Mouse (Mus musculus) liver, adult (tissue): Measurements from ENCODE around the gene Fam213a.
A peak's percentile ranks its signal among the peaks of the same experiment; 100 is the strongest.

ENCODE experiments used
- GATA4 ChIP-seq: IDR thresholded peaks from 2 replicates; pipeline ENCODE4 v1.6.1; 2014; ENCODE audit warnings: mild to moderate bottlenecking, low read length; ENCODE audit not compliant: insufficient replicate concordance

Gene Fam213a

DNA sequence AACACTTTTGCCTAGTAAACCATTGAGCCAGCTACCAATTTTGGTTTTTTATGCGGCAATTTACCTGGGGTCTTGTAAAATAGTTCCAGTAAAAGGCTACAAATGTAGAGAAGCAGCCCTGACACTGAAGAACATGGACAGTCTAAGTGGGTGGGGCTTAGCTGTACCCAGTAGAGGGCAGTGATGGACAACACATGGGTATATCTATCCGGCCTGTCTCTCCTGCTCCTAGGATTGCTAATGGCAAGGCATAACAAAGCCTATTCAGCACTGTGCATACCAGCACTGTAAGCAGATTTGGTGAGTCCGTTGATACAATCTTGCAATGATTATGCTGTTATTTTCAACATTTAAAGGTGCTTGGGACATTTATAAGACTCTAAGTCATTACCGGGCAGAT is 34.6 kb downstream of the Fam213a start:
- TF ChIP-seq GATA4 = no peak

DNA sequence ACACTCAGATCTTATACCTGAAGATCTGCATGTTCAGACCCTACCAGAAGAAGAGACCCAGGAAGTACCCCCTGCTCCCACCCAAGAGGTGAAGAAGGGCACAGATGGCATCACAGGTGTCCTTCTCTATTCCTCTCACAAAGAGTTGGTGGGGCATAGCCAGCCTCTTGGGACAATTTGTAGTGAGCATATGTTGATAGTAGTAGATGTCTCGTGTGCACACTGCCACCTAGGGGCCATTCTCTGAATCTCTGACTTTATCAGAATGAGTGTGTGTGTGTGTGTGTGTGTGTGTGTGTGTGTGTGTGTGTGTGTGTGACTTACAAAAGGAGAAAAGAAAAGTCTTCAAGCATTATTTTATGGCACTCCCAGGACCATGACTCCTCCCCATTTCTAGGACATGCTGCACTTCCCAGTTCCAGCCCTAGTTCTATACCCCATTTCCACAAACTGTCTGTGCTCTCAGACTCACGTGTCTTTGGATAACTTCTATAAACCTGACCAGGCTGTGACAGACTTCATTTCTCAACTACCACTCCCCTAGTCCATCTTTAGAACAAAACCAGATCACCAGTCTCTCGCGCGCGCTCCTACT is 38.4 kb downstream of the Fam213a start:
- no peak; the same call in 1 of the 2 replicates for TF ChIP-seq GATA4

DNA sequence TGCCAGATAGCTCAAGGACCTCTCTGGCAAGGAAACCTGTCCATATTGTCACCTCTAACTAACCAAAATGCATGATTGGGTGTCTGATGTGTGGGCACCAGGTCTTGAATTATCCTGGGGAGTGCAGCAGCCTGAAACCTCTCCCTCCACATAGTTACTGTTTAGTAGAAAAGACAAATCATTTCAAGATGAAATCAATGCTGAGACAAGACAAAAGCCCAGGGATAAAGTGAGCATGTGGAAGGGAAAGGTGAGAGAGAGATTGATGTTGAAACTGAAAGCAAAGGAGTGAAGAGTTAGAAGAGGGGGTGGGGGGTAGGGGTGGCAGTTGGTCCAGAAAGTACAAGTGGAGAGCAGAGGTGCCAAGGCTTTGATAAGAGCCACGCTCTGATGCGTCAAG is 45.5 kb downstream of the Fam213a start:
- no peak for TF ChIP-seq GATA4

DNA sequence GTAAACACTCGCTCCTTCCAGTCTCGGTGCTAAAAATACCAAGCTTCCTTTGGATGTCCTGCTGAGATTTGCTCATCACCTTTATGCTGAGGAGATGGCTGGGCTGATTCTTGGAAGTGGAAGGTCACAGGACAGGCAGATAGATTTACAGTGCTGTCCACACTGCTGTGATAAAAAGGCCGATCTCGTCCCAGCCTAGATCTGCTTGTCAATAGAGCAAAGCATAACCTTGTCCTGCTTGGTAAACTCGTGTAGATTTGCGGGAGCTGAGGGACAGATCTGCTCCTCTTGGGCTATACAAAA is 46.0 kb downstream of the Fam213a start:
- TF ChIP-seq GATA4 = no peak

DNA sequence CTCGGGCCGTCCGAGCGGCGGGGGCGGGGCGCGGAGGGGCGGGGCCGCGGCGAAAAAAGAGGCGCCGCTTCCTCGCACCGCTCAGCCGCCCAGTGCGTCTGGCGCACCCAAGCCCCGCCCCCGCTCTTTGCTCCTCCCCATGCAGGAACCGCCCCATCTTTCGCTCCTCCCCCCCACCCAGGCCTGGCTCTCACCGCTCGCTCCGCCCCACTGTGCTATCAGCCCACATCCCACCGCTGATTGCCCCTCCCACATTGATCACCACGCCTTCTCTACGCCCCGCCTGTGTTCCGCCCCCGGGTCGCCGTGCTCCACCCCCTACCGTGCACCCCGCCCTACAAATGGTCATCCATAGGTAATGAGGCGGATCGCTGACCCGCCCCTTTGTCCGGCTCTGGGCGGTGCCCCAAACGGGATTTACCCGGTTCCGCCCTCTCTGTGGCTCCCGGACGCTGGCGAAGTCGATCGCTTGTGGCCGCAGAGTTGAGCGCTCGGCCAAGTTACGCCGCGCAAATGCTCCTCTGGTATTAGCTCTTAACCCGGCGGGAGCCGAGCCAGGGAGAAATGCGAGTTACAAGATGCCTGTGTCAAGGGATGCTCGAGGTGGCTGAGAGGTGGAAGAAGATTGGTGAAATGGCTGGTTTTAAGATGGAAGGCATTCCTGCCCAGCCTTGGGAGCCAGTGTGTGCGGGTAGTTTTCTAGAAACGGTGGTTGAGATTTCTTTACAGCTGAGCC is 46.6 kb downstream of the Fam213a start:
- TF ChIP-seq GATA4 = peak; percentile 83; the same call in 1 of the 2 replicates

DNA sequence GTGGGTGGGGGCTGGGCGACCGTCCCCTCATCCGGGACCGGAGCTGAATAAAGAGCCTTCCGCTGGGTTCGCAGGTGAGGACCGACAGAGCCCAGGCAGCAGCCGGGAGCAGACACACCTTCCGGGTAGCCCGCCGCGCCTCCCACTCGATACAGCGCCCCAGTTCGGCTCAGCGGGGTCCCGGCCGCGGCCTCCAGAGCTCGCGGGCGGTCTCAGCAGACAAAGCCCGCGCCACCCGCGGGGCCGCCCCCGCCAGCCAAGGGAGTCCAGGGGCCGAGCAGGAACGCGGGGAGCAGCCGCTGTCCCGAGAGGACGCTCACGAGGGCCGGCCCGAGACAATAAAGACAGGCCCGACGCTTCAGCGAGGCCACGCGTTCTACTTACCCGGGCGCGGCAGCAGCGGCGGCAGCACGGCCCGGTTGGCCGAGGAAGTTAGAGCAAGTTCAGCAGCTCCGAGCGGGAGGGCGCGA is 47.2 kb downstream of the Fam213a start, which contains the start of gene Tspan14:
TSS of gene Tspan14 (minus strand) at position 416 of the 470 bp plus-strand sequence.
- TF ChIP-seq GATA4 = no peak

DNA sequence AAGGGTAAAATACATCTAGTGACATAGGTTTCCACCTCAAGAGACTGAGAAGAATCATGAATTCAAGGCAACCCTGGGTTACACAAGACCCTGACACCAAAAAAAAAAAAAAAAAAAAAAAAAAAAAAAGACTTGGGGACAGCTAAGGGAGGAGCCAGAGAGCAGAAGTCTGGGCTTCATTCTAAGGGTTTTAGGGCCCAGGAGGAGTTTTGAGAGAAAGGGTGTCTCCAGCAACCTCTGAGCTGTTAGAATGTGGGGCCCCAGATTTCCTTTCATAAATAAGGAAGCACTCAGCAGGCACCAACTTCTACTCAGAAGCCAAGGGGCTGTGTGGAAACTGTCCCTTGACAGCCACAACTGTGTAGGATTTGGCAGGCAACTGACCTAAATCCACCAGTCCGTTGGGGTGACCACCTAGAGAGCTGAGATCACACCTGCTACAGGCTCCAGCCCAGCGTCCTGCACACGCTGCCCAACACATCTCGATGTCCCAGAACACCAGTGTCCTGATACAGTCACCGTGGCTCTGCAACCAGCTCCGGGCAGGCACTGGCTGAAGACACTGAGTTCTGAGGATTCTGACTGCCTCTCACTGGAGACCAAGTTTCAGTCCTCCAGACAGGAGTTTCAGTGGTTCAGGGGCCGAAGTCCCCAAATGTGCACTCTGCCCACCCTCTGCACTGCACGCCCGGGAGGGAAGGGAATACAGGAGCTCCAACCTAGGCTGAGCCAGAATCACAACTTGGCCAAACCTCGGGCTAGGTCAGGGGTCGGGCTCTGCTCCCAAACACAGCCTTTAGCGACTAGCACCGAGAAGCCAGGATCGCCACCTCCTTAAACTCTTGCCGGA is 47.9 kb downstream of the Fam213a start:
- no peak for TF ChIP-seq GATA4

DNA sequence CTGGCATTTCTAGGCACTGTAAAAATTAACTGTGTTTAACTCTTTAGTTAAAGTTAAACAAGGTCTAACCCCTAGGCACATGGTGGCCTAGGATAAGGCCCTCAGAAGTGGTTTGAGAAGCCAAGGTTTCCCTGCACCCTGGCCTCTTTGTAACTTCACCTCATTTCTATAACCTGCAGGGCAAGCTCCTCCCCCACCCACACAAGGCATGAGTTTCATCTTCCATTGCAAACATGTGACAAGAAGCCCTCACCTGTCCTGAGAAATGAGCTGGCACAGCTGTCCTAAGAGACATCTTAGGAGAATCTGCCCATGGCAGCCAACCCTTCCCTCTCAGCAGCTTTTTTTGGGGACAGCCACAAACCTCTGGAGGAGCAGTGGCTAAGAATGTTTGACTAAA is 48.7 kb downstream of the Fam213a start:
- no peak for TF ChIP-seq GATA4

DNA sequence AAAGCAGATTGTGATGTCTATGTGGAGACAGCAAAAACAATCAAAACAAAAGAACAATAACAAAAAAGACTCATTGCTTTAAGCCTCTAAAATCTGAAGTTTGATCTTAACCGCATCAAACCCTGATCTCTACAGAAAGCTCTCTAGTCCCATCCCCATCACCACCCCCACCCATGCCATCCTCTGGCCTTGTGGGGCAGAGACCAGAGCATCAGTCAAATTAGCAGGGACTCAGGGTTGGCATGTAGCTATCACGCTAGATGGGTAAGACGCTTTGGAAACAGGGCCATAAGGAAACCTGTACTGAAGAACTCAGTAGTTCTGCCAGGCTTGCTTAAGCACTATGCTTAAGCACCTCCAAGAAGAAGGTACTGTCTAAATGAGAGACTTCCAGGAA is 49.4 kb downstream of the Fam213a start:
- no peak for TF ChIP-seq GATA4

DNA sequence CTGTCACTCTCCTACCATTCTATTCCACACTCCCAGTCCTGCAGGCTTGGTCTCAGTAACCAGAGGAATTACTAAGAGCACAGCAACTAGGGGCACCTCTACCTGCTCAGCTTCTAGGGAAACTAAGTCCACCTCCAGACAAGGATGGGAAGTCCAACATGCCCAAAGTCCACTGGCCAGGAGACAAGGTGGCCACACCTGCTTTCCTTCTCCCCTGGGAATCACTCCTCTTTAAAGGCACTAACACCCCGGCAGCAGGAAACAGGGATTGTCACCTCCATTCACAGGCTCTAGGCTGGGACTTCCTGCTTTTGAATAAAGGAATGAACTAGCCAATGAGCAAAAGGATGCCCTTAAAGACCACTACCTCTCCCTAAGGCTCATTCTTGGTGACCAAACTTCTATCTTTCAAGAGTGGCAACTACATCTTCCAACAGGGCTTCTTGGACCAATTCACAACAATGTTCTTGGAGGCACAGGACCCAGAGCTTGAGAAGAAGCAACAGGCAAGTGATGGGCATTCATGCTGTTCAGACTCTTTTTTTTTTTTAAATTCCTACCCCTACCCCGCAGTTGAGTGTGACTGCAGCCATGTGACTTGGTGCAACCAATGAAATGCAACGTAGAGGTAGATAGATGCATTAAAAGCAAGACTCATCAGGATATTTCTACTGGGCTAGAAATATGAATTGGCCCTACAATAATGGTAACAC is 49.9 kb downstream of the Fam213a start:
- TF ChIP-seq GATA4 = no peak

DNA sequence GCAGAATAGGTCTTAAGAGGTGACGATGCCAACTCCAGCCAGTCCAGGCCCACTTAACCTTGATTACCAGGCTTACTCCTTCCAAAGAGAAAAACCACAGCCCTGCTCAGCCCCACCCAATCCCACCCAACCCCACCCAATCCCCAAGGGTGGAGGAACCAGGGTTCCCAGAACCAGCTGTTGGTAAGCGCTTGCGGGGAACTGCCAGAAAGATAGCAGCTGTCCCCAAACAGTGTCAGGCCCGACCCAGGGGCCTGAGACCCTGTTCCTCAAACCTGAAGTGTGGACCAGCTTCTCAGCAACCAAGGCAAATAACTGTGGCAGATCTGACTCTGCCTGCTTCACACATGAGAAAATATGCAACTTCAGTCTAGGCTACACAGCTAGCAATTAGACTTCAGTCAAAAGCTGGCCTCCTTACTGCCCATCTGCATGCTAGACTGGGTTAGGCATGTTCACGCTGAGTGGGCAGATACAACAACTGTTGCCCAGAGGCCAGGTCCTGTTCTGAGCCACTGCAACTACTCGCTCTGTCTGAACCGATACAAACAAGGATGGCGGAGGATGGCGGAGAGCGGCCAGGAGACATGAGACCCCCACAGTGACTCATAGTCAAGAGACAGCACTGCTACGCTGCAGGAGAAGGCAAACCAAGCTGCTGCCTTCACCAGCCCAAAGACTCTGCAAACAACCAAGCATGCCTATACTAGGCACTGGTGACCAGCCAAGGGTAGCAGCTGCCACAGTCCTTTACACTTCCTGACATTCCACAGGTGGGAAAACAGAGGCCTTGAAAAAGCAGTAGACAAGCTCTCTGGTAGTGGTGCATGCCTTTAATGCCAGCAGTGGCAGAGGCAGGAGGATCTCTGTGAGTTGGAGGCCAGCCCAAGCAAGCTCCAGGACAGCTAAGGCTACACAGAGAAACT is 51.0 kb downstream of the Fam213a start:
- no peak for TF ChIP-seq GATA4

DNA sequence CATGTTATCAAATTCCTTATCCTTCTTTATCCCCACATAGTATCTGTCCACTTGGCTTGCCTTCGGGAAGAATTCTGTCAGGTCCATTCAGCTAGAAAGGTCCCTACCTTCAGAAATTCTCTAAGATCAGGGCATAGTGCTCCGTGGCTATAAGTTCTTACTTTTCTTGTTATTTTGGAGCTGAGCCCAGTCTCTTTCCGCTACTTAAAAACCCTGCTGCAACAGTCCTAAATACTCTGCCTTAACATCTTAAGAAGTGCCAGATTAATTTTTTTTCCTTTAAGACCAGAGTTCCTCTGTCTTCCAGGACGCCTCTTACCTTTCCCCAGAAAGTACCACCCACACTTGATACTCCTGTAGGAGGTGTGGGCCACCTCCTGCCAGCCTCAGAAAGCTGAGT is 53.4 kb downstream of the Fam213a start:
- no peak for TF ChIP-seq GATA4

DNA sequence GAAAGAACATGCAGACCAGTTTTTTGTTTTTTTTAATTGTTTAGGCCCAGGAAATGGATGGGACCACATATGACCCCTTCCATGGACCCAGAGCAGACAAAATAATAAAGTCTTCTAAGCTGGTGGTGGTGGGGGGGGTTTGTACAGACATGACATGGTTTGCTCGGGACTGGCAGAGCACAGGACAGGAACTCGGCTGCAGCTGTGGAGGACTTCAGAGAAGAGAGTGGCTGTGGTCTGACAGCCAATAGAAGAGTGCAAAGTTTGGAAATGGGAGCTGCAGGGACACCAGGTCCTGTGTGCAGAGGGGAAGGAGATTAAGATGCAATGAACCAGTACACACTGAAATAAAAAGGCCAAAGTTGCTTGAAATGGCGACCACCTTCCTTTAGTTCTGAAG is 54.0 kb downstream of the Fam213a start:
- TF ChIP-seq GATA4 = no peak

DNA sequence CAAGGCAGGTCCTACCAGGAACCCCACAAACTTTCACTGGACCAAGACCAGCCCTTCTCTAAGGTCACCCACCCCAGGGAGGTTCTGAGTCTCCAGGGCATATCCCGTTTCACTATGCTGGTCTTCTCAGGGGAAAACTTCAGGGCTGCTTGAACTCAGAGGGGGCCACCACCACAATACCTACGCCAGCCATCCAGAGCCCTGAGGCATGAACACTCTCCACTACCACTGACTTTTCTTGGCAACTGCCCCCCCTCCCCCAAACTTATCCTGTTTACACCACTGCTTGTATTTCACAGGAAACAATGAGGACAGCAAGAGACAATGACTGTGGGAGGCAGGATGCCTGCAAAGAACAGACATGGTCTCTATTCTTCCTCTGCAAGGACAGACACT is 54.6 kb downstream of the Fam213a start:
- peak; percentile 23; the same call in 1 of the 2 replicates for TF ChIP-seq GATA4

DNA sequence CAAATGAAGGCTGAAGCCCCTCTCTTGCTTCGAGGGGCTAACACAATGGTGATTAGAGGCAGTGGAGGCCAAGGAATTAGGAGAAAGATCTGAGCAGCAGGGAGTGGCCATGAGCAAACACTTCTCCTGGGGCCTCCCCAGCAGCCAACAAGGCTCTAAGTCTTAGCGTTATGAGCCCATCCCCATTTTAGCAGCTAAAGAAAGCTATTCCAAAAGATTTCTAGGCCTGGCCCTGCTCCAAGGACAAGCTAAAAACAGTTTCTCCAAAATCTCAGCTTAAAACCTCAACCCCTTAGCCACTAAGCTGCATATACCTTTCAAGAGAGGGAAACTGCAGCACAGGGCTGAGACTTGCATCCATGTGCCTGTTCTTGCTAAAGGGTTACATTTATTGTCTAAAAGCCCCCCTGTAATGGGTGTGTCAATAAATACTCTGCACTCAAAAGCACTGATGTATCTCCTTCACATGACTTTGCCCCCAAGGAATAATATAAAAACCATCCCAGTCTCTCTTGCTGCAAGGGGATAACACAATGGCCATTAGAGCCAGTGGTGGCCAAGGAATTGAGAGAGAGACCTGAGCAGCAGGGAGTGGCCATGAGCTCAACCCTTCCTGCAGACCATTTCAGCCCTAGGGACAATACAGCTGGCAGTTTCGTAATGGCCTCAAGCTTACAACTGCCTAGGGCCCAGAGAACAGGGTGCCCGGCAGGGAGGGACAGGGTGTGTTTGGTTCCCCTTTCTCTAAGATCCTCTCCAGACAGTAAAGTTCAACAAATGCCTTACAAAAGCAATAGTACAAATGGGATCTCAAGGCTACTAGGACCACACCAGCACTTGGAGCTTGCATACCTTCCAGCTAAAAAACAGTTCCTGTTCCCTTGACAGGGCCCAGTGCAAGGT is 55.3 kb downstream of the Fam213a start:
- no peak for TF ChIP-seq GATA4
